Mouse (Mus musculus) layer of hippocampus, postnatal 10 days (tissue): Measurements from ENCODE around the gene Shld2. TPM values are rescaled to one million over a fixed set of nuclear protein-coding genes. Genes with fewer than 3 reads are reported as not detected.

ENCODE experiments used
- DNase-seq, 2 experiments: peaks; one replicate each; pipeline ENCODE4 v3.0.0; 2021; ENCODE audit warnings: low spot score in 2 of 2
- long read RNA-seq: library from polyadenylated mRNA; stranded (forward); transcript quantifications from one replicate; pipeline ENCODE4 v2.0.0, GENCODE M21; 2023
- total RNA-seq, 2 experiments: library from RNA; stranded (reverse); gene quantifications; 2 replicates each; pipeline ENCODE4 v1.2.3; 2021

Gene Shld2
- total RNA-seq: 10 to 100 TPM in 1 of 2 experiments, 1 to 10 TPM in 1; 9.7 to 13.5 TPM
- long read RNA-seq, partial matches to known transcripts: 0 of 3 reads
- long read RNA-seq, other reads (novel, unspliced or antisense): 3 of 3 reads

- peak; percentile 89 to 95 for DNase-seq
These were observed at the start of gene Shld2, which contains the start of gene Glud1 for GRCm38 (mm10) chr14:34310234-34310965. Gene Shld2 (minus strand): TSS chr14:34310493. Gene Glud1 (plus strand): TSS chr14:34310727.

DNA sequence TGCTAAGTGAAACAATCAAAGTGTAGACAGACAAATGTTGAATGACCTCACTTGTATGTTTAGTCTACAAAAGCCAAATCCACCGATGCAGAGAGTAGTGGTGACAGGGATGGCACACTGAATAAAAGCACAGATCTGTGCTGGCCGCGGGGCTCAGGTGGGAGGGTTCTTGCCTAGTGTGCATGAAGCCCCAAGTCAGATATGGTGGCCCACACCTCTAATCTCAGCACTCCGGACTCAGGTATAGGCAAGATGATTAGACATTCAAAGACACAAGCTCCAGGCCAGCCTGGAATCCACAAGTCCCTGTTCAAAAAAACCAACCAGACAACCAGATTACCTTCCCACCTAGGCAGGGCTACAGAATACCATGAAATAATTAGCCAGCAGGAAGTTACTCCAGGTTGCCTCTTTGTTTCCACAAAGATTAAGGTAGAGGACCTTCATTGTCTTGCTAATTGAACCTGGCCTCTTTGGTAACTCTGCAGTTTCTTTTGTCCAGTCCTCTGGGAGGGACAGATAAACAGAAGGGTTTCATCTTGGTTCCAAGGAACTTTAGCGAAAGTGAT is 49.5 kb upstream of the Shld2 start:
- DNase-seq: no peak

- no peak for DNase-seq
These were observed 47.6 kb upstream of the Shld2 start for GRCm38 (mm10) chr14:34357671-34358455.

DNA sequence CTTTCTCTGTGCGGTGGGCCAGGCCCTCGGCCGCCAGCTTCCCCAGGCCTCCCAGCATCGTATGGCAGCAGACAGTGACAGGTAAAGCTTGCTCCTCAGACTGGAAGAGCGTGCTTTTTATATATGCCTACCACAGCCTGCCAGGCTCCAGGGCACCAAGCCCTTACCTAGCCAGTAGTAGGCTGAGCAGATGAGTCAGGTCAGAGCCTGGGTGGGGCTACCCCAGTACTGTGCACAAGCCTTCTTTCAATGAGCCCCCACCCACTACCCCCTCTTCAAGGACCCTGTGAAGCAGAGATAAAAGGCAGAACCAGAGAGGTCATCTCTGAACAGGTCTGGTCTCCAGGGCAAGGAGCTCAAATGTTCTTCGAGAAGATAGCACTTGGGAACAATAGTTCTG is 45.0 kb upstream of the Shld2 start, which contains the start of gene Fam25c:
Gene Fam25c (minus strand): TSS at position 133 of the 400 bp plus-strand sequence.
- DNase-seq: no peak

DNA sequence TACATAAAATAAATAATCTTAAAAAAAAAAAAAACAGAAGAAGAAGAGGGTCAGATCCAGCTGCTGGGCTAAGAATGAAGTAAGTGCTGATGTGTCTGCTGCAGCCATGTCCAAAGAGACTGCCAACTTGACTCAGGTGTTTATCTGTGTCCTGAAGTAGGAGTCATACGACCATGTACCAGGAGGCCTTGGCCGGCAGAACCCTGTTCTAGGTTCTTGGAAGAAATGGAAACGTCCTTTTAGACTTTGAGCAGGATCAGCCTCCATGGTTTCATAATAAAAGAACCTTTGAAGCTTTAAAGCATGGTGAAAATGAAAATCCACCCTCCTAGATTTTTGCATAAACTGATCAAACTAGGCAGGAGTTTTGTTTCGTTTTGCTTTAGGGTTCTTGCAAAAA is 44.2 kb upstream of the Shld2 start:
- no peak for DNase-seq

- no peak for DNase-seq
These were observed 43.0 kb upstream of the Shld2 start for GRCm38 (mm10) chr14:34353326-34353725.

GRCm38 (mm10) chr14:34352523-34352922 is 42.2 kb upstream of the Shld2 start:
- no peak for DNase-seq

DNA sequence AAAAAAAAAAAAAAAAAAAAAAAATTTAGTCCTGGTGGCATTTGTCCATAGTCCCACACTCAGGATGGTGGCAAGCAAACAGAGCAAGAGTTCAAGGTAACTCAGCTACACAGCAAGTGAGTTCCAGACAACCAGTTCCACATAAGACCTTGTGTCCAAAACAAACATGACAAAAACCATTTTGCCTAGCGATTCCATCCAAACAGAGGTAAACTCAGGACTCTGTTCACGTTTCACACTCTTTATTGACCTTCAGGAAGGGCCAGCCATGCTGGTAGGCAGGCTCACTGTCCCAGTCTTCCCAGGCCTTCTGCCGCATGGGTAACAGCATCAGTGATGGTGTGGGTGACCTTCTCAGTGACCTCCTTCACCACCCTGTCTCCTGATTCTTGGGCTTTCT is 41.4 kb upstream of the Shld2 start:
- DNase-seq: no peak

GRCm38 (mm10) chr14:34349007-34349406 is 38.7 kb upstream of the Shld2 start:
- DNase-seq: no peak

GRCm38 (mm10) chr14:34348301-34348700 is 38.0 kb upstream of the Shld2 start:
- DNase-seq: no peak

- no peak for DNase-seq
These were observed 36.8 kb upstream of the Shld2 start for GRCm38 (mm10) chr14:34347084-34347483.

DNA sequence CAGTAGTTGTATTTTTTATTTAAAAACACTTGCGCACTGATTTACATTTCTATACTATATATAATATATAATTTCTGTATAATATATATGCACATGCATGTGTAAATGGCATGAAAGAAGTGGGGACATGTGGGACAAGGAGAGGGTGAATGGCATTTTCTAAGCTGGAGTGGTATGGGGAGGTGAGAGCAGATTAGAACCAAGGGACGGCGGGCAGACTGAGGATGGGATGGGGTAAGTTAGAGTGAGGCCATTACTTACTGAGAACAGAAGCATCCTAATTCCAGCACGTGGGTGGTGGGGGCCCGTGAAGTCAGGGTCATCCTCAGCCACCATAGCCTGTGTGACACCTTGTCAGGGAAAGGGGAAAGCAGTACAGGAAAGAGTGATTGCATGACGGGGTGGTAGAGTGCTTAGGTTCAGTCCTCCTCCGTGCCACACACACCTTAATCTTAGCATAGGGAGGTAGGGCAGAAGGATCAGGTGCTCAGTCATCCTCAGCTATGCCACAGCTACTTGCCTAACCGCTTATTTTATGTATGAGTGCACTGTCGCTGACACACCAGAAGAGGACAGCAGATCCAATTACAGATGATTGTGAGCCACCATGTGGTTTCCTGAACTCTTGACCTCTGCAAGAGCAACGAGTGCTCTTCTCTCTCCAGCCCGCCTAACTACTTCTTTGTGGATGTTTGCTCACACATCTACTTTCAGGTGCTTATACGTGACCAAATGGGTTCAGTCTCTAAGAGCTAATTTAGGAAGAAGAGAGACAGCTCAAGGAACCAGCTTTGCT is 35.7 kb upstream of the Shld2 start:
- DNase-seq: no peak

DNA sequence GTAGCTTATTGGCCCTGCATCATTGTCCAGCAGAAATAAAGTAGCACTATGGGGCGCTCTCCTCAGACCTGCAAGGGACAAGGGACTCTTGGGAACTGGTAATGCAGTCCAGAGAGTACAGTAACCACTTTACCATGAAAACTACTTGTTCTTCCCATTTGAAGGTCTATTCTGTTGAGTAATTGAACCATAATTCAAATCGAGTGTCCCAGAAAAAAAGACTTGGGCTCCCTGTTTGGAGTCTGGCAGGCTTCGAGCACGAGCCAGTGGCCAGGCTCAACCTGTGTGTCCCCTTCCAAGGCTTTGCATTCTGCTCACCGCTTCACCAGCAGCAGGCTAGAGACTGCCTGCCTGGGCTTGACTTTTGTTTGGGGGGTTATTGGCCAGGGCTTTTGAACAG is 34.1 kb upstream of the Shld2 start:
- no peak for DNase-seq

GRCm38 (mm10) chr14:34343078-34343477 is 32.8 kb upstream of the Shld2 start:
- no peak for DNase-seq

DNA sequence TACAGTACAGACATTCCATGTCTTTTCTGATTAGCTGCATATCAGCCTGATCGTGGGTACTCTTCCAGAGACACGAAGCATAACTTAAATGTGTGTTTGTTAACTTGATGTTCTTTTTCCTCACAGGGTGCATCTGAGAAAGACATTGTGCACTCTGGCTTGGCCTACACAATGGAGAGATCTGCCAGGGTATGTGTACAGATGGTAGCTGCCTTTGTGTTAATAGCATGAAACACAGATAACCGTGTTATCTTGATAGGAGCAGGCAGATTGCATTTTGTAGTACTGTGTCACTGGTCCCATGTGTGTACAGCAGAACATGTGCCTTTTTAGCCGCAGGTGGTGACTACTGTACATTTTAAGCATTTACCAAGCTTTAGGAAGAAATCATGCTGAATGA is 31.7 kb upstream of the Shld2 start:
- DNase-seq: no peak

DNA sequence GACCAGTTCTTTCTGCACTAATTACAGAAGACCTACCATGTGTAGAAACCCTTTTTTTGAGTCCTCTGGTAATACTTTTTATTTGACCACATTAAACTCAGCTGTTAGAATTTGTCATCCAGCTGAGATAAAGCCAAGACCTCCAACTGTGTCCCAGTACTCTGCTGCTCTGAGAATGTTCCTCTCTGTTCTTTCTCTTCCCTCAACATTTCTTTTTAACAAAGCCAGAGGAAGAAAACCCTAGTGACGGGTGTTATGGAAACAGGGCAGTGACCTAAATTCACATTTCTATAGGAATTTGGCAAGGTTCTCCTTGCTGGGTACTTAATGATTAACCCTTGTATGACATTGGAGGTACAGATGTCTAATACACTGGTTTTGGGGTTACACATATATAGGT is 29.2 kb upstream of the Shld2 start:
- no peak for DNase-seq

DNA sequence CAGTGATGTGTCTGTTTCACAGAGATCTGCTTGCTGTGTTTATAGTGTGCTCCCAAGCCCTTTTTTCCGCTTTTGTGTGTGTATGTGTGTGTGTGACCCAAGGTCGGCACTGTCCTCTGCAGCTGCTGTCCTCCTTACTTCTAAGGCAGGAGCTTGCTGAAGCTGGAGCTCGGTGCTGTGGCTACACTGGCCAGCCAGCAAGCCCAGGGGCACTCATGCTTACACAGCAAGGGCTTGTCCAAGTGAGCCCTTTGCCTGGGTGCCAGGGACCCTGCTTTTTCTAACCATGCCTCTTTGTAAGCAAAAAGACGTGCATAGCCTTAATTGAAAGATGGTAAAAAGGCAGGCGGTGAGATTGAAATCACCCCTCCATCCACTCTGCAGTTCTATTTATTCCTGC is 22.2 kb upstream of the Shld2 start:
- DNase-seq: peak; percentile 53 to 65

DNA sequence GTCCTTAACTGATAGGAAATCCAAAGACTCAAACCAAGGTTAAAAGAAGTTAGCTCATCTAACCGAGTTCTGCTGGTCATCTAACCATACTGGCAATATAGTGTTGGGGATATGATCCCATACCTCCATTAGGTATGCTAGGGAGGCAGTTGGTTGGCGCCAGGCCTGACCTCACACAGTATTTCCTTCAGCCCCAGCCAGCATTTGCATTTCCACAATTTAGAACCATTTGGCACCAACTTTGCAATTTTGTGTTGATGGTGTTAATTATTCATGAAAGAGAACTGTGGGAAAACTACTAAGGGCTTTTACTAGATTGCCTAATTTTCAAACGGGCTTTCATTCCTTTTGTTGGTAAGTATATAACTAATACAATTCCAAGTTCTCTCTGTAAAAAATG is 21.6 kb upstream of the Shld2 start:
- DNase-seq: peak in 1 of 2 experiments; percentile 61

- DNase-seq: no peak
These were observed 20.4 kb upstream of the Shld2 start for GRCm38 (mm10) chr14:34330657-34331158.

DNA sequence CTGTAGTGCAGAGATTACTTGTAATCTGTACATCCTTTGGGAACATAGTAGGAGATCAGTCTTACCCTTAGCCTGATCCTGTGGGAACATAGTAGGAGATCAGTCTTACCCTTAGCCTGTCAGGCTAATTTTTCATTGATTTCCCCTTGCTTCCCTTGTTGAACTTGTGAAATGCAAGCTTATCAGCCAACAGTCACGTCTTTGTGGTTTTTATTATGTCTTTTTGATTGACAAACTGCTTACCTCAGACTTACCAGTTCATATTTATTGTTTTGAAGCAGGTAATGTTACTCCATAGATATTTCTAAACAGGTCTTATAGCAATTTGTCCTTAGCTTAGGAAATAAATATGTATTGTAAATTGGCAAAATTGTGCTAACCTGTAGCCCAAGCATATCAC is 17.3 kb upstream of the Shld2 start:
- no peak for DNase-seq

GRCm38 (mm10) chr14:34326606-34327005 is 16.3 kb upstream of the Shld2 start:
- no peak for DNase-seq
